Mouse (Mus musculus) liver, postnatal 0 days (tissue): ENCODE results near the gene Synj1. TPM values are rescaled to one million over a fixed set of nuclear protein-coding genes. Genes with fewer than 3 reads are reported as not detected.

Source experiments
- ATAC-seq: fragments of 200-750 bp; cut with Nextera tagmentation; 2 replicates; pipeline ENCODE4 v1.8.0; 2017; ENCODE audit warnings: mild to moderate bottlenecking, moderate library complexity
- DNase-seq: peaks from one replicate; pipeline ENCODE4 v3.0.0-alpha.2; 2016
- H3K27ac ChIP-seq: fragments of 300-500 bp; sonication (generic); 2 replicates; pipeline ENCODE4 v1.5.1; 2014; ENCODE audit warnings: antibody characterized with exemption, moderate library complexity, mild to moderate bottlenecking, low read depth
- H3K27me3 ChIP-seq: fragments of 300-500 bp; sonication (generic); 2 replicates; pipeline ENCODE4 v1.6.1; 2014; ENCODE audit warnings: low read length, control low read depth, mixed read lengths; ENCODE audit not compliant: insufficient read depth
- H3K36me3 ChIP-seq: fragments of 300-500 bp; sonication (generic); replicated peaks from 2 replicates; pipeline ENCODE4 v1.6.1; 2014; ENCODE audit warnings: mild to moderate bottlenecking, control low read depth, low read length, moderate library complexity, mixed read lengths; ENCODE audit not compliant: insufficient read depth
- H3K4me1 ChIP-seq: fragments of 300-500 bp; sonication (generic); 2 replicates; pipeline ENCODE4 v1.6.1; 2014; ENCODE audit warnings: antibody characterized with exemption, mild to moderate bottlenecking, control low read depth; ENCODE audit not compliant: insufficient read depth
- H3K4me2 ChIP-seq: fragments of 300-500 bp; sonication (generic); 2 replicates; pipeline ENCODE4 v1.6.1; 2014; ENCODE audit warnings: low read depth, mild to moderate bottlenecking, low read length, moderate library complexity, mixed read lengths
- H3K4me3 ChIP-seq: fragments of 300-500 bp; sonication (generic); 2 replicates; pipeline ENCODE4 v1.5.1; 2014; ENCODE audit warnings: low read depth, low read length
- H3K9ac ChIP-seq: fragments of 300-500 bp; sonication (generic); replicated peaks from 2 replicates; pipeline ENCODE4 v1.6.1; 2014; ENCODE audit warnings: mild to moderate bottlenecking, moderate library complexity
- H3K9me3 ChIP-seq: fragments of 300-500 bp; sonication (generic); 2 replicates; pipeline ENCODE4 v1.6.1; 2016; ENCODE audit warnings: mild to moderate bottlenecking, control low read depth, low read length, mixed read lengths
- CTCF ChIP-seq: sonication (generic); IDR thresholded peaks from 2 replicates; pipeline ENCODE4 v1.5.1; 2016; ENCODE audit warnings: antibody characterized with exemption, low read depth
- EP300 ChIP-seq: IDR thresholded peaks from 2 replicates; pipeline ENCODE4 v1.6.1; 2016; ENCODE audit warnings: antibody characterized with exemption, low read depth, mild to moderate bottlenecking
- WGBS: fragments of 180-500 bp; shearing (Covaris S2); extraction: QIAGEN DNeasy Blood & Tissue Kit; methylation state at CpG from one replicate; pipeline ENCODE4 v1.1.7; 2014; ENCODE audit not compliant: insufficient replicate concordance; 5-methylcytosine and 5-hydroxymethylcytosine counted together
- polyA plus RNA-seq: library from polyadenylated mRNA; unstranded; fragments of >200 nt; fragmentation: Nextera tagmentation; extraction: Ambion mirVana; gene quantifications from 2 replicates; pipeline ENCODE4 v1.2.1, GENCODE M21; 2015

Synj1 gene
- polyA plus RNA-seq, 1 experiment from 2014 or later: 8.6 TPM

DNA sequence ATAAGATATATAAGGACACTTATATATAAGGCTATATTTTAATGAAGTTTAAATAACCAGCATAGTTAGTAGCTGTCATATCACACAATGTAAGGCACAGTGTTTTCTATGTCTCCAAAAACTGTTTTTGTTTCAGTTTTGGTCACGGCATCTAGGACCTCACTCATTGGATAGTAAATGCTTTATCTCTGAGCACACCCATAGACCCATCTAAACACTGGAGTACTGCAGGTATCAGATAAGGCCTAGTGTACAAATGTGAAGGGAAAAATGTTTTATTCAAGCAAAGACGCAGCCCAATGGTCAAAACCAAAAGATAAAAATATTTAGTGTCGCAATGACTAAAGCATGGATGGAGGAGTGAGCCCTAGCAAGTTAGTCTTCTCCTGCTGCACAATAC lies 22.4 kb downstream of the Synj1 start:
- Histone ChIP-seq H3K36me3 (peaks cover 30% of the 10 kb centered on the region), H3K4me3 (peak overlapping the region; percentile 43), H3K9ac (no peak overlapping the region), H3K27me3 (no peaks in the 10 kb centered on the region), H3K4me2 (peak overlapping the region; percentile 67), H3K9me3 (no peaks in the 10 kb centered on the region), H3K27ac (peak overlapping the region; percentile 68), H3K4me1 (peaks cover 4% of the 10 kb centered on the region; the same call in 1 of the 2 replicates)
- WGBS: 58% methylated on average over 3 of the region's 3 CpGs
- peak; percentile 98 for ATAC-seq
- no peak for DNase-seq
- TF ChIP-seq CTCF (no peak), EP300 (peak; percentile 97)

- ATAC-seq (peak; percentile 65), DNase-seq (no peak)
- TF ChIP-seq CTCF (no peak), EP300 (no peak)
- H3K9me3 ChIP-seq: no peaks in the 10 kb centered on the region
- peak overlapping the region; percentile 67 for H3K4me2 ChIP-seq
- peaks cover 31% of the 10 kb centered on the region for H3K36me3 ChIP-seq
- H3K27me3 ChIP-seq: no peaks in the 10 kb centered on the region
- 78% methylated on average over 8 of the region's 8 CpGs for WGBS
- peak overlapping the region; percentile 43 for H3K4me3 ChIP-seq
- H3K27ac ChIP-seq: peak overlapping the region; percentile 68
- H3K9ac ChIP-seq: peak overlapping the region; percentile 52
- peaks cover 4% of the 10 kb centered on the region; the same call in 1 of the 2 replicates for H3K4me1 ChIP-seq
Measured at GRCm38 (mm10) chr16:90988039-90988438, 23.1 kb downstream of the Synj1 start.

DNA sequence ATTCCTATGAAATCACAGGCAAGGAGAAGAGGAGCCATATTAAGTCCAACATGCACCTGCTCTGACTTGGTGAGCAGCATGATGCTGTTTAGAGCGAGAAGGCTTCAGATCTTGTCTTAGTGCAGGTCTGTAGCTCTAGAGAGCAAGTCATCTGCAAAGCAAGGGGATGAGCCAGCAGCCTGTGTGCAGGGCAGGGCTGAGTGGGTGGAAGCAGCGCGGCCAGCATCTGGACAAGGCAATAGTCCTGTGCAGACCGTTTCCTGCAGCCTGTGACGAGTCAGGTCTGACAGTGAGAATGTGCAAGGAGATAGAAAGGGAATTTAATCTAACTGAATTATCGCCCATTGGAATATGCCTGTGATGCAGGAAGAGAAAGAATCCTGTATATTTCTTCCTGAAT lies 40.1 kb downstream of the Synj1 start:
- no peak for TF ChIP-seq EP300
- no peak for TF ChIP-seq CTCF
- DNase-seq (no peak), ATAC-seq (no peak)
- no peak overlapping the region for H3K4me3 ChIP-seq
- H3K36me3 ChIP-seq: peaks cover 53% of the 10 kb centered on the region
- no peaks in the 10 kb centered on the region for H3K27me3 ChIP-seq
- H3K27ac ChIP-seq: no peak overlapping the region
- H3K9ac ChIP-seq: no peak overlapping the region
- H3K4me1 ChIP-seq: no peaks in the 10 kb centered on the region; the same call in 1 of the 2 replicates
- 92% methylated on average over 6 of the region's 6 CpGs for WGBS
- no peak overlapping the region for H3K4me2 ChIP-seq
- H3K9me3 ChIP-seq: no peaks in the 10 kb centered on the region

DNA sequence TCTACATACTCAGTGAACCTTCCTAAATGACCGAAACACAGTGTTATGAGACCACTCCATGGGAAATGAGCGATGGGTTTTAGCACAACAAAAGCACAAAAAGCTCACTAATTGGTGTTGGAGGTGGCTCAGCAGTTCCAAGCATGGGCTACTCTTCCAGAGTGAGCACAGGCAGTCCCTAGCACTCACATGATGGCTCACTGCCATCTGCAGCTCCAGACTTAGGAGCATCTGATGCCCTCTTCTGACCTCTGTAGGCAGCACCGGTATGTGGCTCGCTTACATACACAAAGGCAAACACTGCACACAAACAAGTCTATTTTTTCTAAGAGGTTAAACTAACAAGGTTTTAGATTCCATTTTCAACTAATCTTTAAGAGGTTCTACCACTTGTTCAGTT lies 44.9 kb downstream of the Synj1 start:
- ATAC-seq (no peak), DNase-seq (no peak)
- Histone ChIP-seq H3K9ac (no peak overlapping the region), H3K9me3 (no peaks in the 10 kb centered on the region), H3K27me3 (no peaks in the 10 kb centered on the region), H3K36me3 (peaks cover 69% of the 10 kb centered on the region), H3K4me2 (no peak overlapping the region), H3K27ac (no peak overlapping the region), H3K4me3 (no peak overlapping the region), H3K4me1 (peaks cover 5% of the 10 kb centered on the region; the same call in 1 of the 2 replicates)
- TF ChIP-seq CTCF (peak; percentile 34), EP300 (no peak)
- WGBS: 77% methylated on average over 4 of the region's 4 CpGs

- Histone ChIP-seq H3K9ac (no peak overlapping the region), H3K27me3 (no peaks in the 10 kb centered on the region), H3K4me1 (peaks cover 5% of the 10 kb centered on the region; the same call in 1 of the 2 replicates), H3K36me3 (peaks cover 74% of the 10 kb centered on the region), H3K27ac (peak overlapping the region; percentile 34; the same call in 1 of the 2 replicates), H3K4me3 (no peak overlapping the region), H3K9me3 (no peaks in the 10 kb centered on the region), H3K4me2 (peak overlapping the region; percentile 18)
- TF ChIP-seq EP300 (peak; percentile 92), CTCF (no peak)
- peak; percentile 38 for DNase-seq
- peak; percentile 97 for ATAC-seq
- WGBS: 58% methylated on average over 10 of the region's 10 CpGs
Measured at GRCm38 (mm10) chr16:90964302-90964701, 46.8 kb downstream of the Synj1 start.

GRCm38 (mm10) chr16:90963866-90964265 lies 47.2 kb downstream of the Synj1 start:
- WGBS: 75% methylated on average over 10 of the region's 10 CpGs
- no peak for TF ChIP-seq CTCF
- no peak for TF ChIP-seq EP300
- H3K27me3 ChIP-seq: no peaks in the 10 kb centered on the region
- H3K4me2 ChIP-seq: peak overlapping the region; percentile 18; the same call in 1 of the 2 replicates
- H3K9me3 ChIP-seq: no peaks in the 10 kb centered on the region
- H3K4me3 ChIP-seq: no peak overlapping the region
- peak overlapping the region; percentile 25; the same call in 1 of the 2 replicates for H3K27ac ChIP-seq
- peaks cover 73% of the 10 kb centered on the region for H3K36me3 ChIP-seq
- H3K4me1 ChIP-seq: peaks cover 5% of the 10 kb centered on the region; the same call in 1 of the 2 replicates
- H3K9ac ChIP-seq: no peak overlapping the region
- ATAC-seq (peak; percentile 50; the same call in 1 of the 2 replicates), DNase-seq (no peak)
